Mouse (Mus musculus): ENCODE measurements at regions not wholly inside any gene's neighbourhood (a gene's known extent, or its start where the extent isn't known, plus 50 kb on each side); places are given as distances from the start of the nearest gene placed in this dataset.
A peak's percentile ranks its signal among the peaks of the same experiment; 100 is the strongest.

GRCm38 (mm10) chr12:71642797-71643337, 188.0 kb upstream of the Daam1 start:
- TF ChIP-seq EP300 (IDR thresholded peaks at IDR 0.05; ENCODE audit: low read depth) (no peak), CTCF (IDR thresholded peaks at IDR 0.05; ENCODE audit: low read depth) (no peak)
- H3K4me1 ChIP-seq (replicated peaks; ENCODE audit: control insufficient read depth in 2 of 2, insufficient read depth in 2 of 2, low read length in 1 of 2): no peaks in the 10 kb centered on the region
- no peaks in the 10 kb centered on the region for H3K9me3 ChIP-seq (ENCODE audit: control insufficient read depth, low read length)
- H3K4me3 ChIP-seq (ENCODE audit: insufficient read depth in 1 of 2, low read depth in 2 of 2, low read length in 2 of 2): no peak overlapping the region
- H3K27me3 ChIP-seq (ENCODE audit: control insufficient read depth, insufficient read depth, low read length): no peaks in the 10 kb centered on the region
- H3K9ac ChIP-seq (replicated peaks): no peak overlapping the region
- WGBS (ENCODE audit: insufficient replicate concordance): 59% methylated on average over 8 of the region's 8 CpGs
- no peak for ATAC-seq (ENCODE audit: insufficient read depth)
- no peak for DNase-seq (ENCODE audit: low read depth in 3 of 3, low spot score in 3 of 3)
- H3K27ac ChIP-seq: no peak overlapping the region
- no peak overlapping the region for H3K4me2 ChIP-seq (ENCODE audit: low read depth)
- H3K36me3 ChIP-seq (replicated peaks; ENCODE audit: control insufficient read depth, insufficient read depth, low read depth): no peaks in the 10 kb centered on the region

DNA sequence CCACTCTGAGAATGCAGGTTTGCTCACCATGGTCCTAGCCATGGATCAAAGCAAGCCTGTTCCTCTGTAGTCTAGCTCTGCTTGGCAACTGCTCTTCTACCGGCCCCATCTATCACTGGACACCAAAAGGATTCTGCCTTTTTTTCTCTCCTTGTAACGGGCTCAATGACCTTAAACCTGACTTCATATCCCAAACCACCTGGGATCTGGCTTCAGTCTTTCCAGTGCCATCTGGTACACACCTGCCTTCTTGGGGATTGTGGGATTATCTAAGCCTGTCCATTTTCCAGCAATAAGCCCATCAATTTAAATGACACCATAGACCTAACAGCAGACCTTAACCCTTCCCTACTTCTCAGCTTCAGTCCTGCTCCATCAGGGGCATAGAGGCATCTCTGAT, 179.6 kb upstream of the Daam1 start:
- DNase-seq (ENCODE audit: low read depth in 3 of 3, low spot score in 3 of 3): no peak
- H3K36me3 ChIP-seq (replicated peaks; ENCODE audit: control insufficient read depth, insufficient read depth, low read depth): no peaks in the 10 kb centered on the region
- WGBS (ENCODE audit: insufficient replicate concordance): 68% methylated on average over 2 of the region's 2 CpGs

GRCm38 (mm10) chr12:71693346-71694038, 137.4 kb upstream of the Daam1 start:
- no peaks in the 10 kb centered on the region for H3K4me1 ChIP-seq (replicated peaks; ENCODE audit: control insufficient read depth in 2 of 2, insufficient read depth in 2 of 2, low read length in 1 of 2)
- no peak for DNase-seq (ENCODE audit: low read depth in 3 of 3, low spot score in 3 of 3)
- TF ChIP-seq EP300 (IDR thresholded peaks at IDR 0.05; ENCODE audit: low read depth) (no peak), CTCF (IDR thresholded peaks at IDR 0.05; ENCODE audit: low read depth) (no peak)

More for the DNA sequence above, 179.6 kb upstream of the Daam1 start:
- Histone ChIP-seq H3K4me2 (ENCODE audit: low read depth) (no peak overlapping the region), H3K27me3 (ENCODE audit: control insufficient read depth, insufficient read depth, low read length) (no peaks in the 10 kb centered on the region), H3K4me1 (replicated peaks; ENCODE audit: control insufficient read depth in 2 of 2, insufficient read depth in 2 of 2, low read length in 1 of 2) (no peaks in the 10 kb centered on the region), H3K9me3 (ENCODE audit: control insufficient read depth, low read length) (no peaks in the 10 kb centered on the region), H3K4me3 (ENCODE audit: insufficient read depth in 1 of 2, low read depth in 2 of 2, low read length in 2 of 2) (no peak overlapping the region), H3K27ac (no peak overlapping the region), H3K9ac (replicated peaks) (no peak overlapping the region)
- ATAC-seq (ENCODE audit: insufficient read depth): no peak
- TF ChIP-seq EP300 (IDR thresholded peaks at IDR 0.05; ENCODE audit: low read depth): no peak
- TF ChIP-seq CTCF (IDR thresholded peaks at IDR 0.05; ENCODE audit: low read depth): no peak

DNA sequence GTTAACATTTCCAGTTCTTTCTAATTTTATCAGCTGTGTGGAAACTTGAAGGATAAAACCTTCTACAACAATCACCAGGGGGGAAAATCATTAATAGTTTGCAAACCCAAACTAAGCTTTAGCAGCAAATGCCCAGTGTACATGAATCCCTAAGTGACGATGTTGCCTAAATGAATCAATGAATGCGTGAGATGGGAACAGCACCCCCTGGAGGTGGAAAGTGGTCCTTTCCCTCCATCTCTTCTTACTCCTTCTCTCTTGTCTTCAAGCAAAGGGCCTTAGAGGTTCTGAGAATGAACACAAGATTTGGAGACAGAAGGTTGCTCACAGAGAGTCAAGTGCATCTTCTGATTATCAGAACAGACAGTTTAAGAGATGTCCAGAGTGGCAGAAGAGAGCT, 129.1 kb upstream of the Daam1 start:
- Histone ChIP-seq H3K4me1 (replicated peaks; ENCODE audit: control insufficient read depth in 2 of 2, insufficient read depth in 2 of 2, low read length in 1 of 2) (no peaks in the 10 kb centered on the region), H3K27me3 (ENCODE audit: control insufficient read depth, insufficient read depth, low read length) (no peaks in the 10 kb centered on the region), H3K4me3 (ENCODE audit: insufficient read depth in 1 of 2, low read depth in 2 of 2, low read length in 2 of 2) (no peak overlapping the region), H3K27ac (no peak overlapping the region), H3K36me3 (replicated peaks; ENCODE audit: control insufficient read depth, insufficient read depth, low read depth) (no peaks in the 10 kb centered on the region), H3K9me3 (ENCODE audit: control insufficient read depth, low read length) (no peaks in the 10 kb centered on the region), H3K9ac (replicated peaks) (no peak overlapping the region), H3K4me2 (ENCODE audit: low read depth) (no peak overlapping the region)
- 81% methylated on average over 2 of the region's 2 CpGs for WGBS (ENCODE audit: insufficient replicate concordance)
- no peak for TF ChIP-seq EP300 (IDR thresholded peaks at IDR 0.05; ENCODE audit: low read depth)
- TF ChIP-seq CTCF (IDR thresholded peaks at IDR 0.05; ENCODE audit: low read depth): peak; percentile 32; the same call in 1 of the 2 replicates
- ATAC-seq (ENCODE audit: insufficient read depth) (no peak), DNase-seq (ENCODE audit: low read depth in 3 of 3, low spot score in 3 of 3) (no peak)

More at GRCm38 (mm10) chr12:71693346-71694038, 137.4 kb upstream of the Daam1 start:
- no peak overlapping the region for H3K4me2 ChIP-seq (ENCODE audit: low read depth)
- 29% methylated on average over 10 of the region's 10 CpGs for WGBS (ENCODE audit: insufficient replicate concordance)
- H3K27ac ChIP-seq: no peak overlapping the region
- ATAC-seq (ENCODE audit: insufficient read depth): no peak
- H3K9ac ChIP-seq (replicated peaks): no peak overlapping the region
- H3K27me3 ChIP-seq (ENCODE audit: control insufficient read depth, insufficient read depth, low read length): no peaks in the 10 kb centered on the region
- H3K36me3 ChIP-seq (replicated peaks; ENCODE audit: control insufficient read depth, insufficient read depth, low read depth): no peaks in the 10 kb centered on the region
- no peaks in the 10 kb centered on the region for H3K9me3 ChIP-seq (ENCODE audit: control insufficient read depth, low read length)
- H3K4me3 ChIP-seq (ENCODE audit: insufficient read depth in 1 of 2, low read depth in 2 of 2, low read length in 2 of 2): no peak overlapping the region

DNA sequence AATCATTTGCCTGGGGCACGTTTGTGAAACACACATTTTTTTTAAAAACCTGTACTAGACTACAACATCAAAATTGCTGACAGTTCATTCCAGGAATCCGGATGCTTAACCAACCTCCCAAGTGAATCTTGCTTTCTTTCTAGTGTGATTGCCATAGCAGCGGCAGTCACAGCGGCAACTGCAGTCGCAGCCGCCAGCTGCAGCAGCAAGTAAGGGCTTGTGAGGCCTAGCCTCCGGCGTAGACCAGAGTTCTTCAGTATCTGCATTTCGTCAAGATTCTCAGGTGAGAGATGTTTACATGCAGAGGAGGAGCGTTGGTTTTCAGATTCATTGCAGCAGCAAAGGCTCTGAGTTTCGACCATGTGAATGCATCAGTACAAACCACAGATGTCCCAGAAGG, 128.7 kb upstream of the Daam1 start:
- Histone ChIP-seq H3K27ac (no peak overlapping the region), H3K9ac (replicated peaks) (no peak overlapping the region), H3K4me1 (replicated peaks; ENCODE audit: control insufficient read depth in 2 of 2, insufficient read depth in 2 of 2, low read length in 1 of 2) (no peaks in the 10 kb centered on the region), H3K4me3 (ENCODE audit: insufficient read depth in 1 of 2, low read depth in 2 of 2, low read length in 2 of 2) (no peak overlapping the region), H3K27me3 (ENCODE audit: control insufficient read depth, insufficient read depth, low read length) (no peaks in the 10 kb centered on the region), H3K4me2 (ENCODE audit: low read depth) (no peak overlapping the region), H3K9me3 (ENCODE audit: control insufficient read depth, low read length) (no peaks in the 10 kb centered on the region), H3K36me3 (replicated peaks; ENCODE audit: control insufficient read depth, insufficient read depth, low read depth) (no peaks in the 10 kb centered on the region)
- WGBS (ENCODE audit: insufficient replicate concordance): 67% methylated on average over 11 of the region's 11 CpGs
- no peak for ATAC-seq (ENCODE audit: insufficient read depth)
- no peak for DNase-seq (ENCODE audit: low read depth in 3 of 3, low spot score in 3 of 3)
- TF ChIP-seq EP300 (IDR thresholded peaks at IDR 0.05; ENCODE audit: low read depth): no peak
- TF ChIP-seq CTCF (IDR thresholded peaks at IDR 0.05; ENCODE audit: low read depth): no peak

All from liver, embryonic 14.5 days (tissue).